Mouse (Mus musculus): Measurements from ENCODE around the gene Hivep2. TPM values are rescaled to one million over a fixed set of nuclear protein-coding genes. Genes with fewer than 3 reads are reported as not detected.
A peak's percentile ranks its signal among the peaks of the same experiment; 100 is the strongest.

Hivep2 gene
- 4.7 and 5.6 TPM in 2 replicates for polyA plus RNA-seq (2015; fragmentation: Nextera tagmentation; extraction: Ambion mirVana)

- Histone ChIP-seq H3K36me3 (ENCODE audit: control insufficient read depth, insufficient read depth, low read length) (no peaks in the 10 kb centered on the region), H3K27me3 (ENCODE audit: control insufficient read depth, insufficient read depth, low read depth, low read length) (no peaks in the 10 kb centered on the region; the same call in 1 of the 2 replicates), H3K9me3 (ENCODE audit: control insufficient read depth, low read length) (no peaks in the 10 kb centered on the region), H3K4me1 (replicated peaks; ENCODE audit: control insufficient read depth, insufficient read depth, low read length) (0 out of 2 replicates have a peak, but pooled peaks cover 2% of the 10 kb centered on the region), H3K9ac (ENCODE audit: low read length) (peak within 1 kb of the TSS; percentile 86), H3K27ac (ENCODE audit: low read length) (peak within 1 kb of the TSS; percentile 82), H3K4me3 (ENCODE audit: low read length) (peak within 1 kb of the TSS; percentile 72), H3K4me2 (ENCODE audit: low read depth, low read length) (peak within 1 kb of the TSS; percentile 64)
- peak; percentile 53 for ATAC-seq (ENCODE audit: low read depth)
- under 1% methylated on average over 66 of the region's 67 CpGs for WGBS
Observed at GRCm38 (mm10) chr10:13965974-13966829, at the start of gene Hivep2. Hivep2 (plus strand) TSS chr10:13966075.

- H3K9me3 ChIP-seq (ENCODE audit: control insufficient read depth, low read length): no peaks in the 10 kb centered on the region
- H3K36me3 ChIP-seq (ENCODE audit: control insufficient read depth, insufficient read depth, low read length): no peaks in the 10 kb centered on the region
- H3K4me1 ChIP-seq (replicated peaks; ENCODE audit: control insufficient read depth, insufficient read depth, low read length): peaks cover 12% of the 10 kb centered on the region
- WGBS: 28% methylated on average over 12 of the region's 12 CpGs
- H3K27me3 ChIP-seq (ENCODE audit: control insufficient read depth, insufficient read depth, low read depth, low read length): no peaks in the 10 kb centered on the region
- no peak overlapping the region for H3K4me3 ChIP-seq (ENCODE audit: low read length)
- ATAC-seq (ENCODE audit: low read depth): peak; percentile 96
- H3K27ac ChIP-seq (ENCODE audit: low read length): peak overlapping the region; percentile 65
- H3K4me2 ChIP-seq (ENCODE audit: low read depth, low read length): peak overlapping the region; percentile 6; the same call in 1 of the 2 replicates
- H3K9ac ChIP-seq (ENCODE audit: low read length): no peak overlapping the region
Observed at GRCm38 (mm10) chr10:13916645-13917342, 49.1 kb upstream of the Hivep2 start.

DNA sequence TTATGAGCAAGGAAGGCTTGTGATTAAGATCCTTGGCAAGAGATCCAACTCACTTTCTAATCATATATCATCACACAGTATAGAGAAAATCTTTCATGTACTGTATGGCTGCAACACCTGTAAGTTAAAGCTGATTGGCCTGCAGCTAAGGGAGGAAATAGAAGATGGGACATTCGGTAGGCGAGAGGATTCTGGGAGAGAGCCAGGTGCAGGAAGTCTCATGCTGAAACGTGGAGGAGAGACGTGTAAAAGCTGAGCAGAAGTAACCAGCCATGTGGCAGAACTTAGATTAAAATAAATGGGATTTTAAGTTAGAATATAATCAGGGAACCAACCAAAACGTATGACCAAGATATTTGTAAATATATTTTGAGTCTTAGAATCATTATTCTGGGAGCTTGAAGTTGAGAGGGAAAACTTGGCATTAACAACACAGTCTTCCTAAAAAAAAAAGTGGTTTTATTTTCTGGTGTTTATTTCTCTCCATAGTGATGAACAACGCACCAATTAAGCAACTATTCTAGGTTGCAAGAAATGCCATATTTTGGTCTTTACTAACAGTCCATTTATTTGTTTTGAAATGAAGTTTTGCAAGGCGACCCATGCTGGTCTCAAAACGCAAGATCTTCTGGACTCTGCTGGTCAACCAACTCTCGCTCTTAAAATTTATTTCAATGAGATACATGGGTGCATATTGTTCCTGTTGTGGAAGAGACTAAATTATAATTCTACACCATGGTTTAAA, 44.1 kb upstream of the Hivep2 start:
- ATAC-seq (ENCODE audit: low read depth): peak; percentile 30; the same call in 1 of the 2 replicates
- Histone ChIP-seq H3K9me3 (ENCODE audit: control insufficient read depth, low read length) (no peaks in the 10 kb centered on the region), H3K27ac (ENCODE audit: low read length) (no peak overlapping the region), H3K4me2 (ENCODE audit: low read depth, low read length) (no peak overlapping the region), H3K4me3 (ENCODE audit: low read length) (no peak overlapping the region), H3K4me1 (replicated peaks; ENCODE audit: control insufficient read depth, insufficient read depth, low read length) (peaks cover 2% of the 10 kb centered on the region; the same call in 1 of the 2 replicates), H3K36me3 (ENCODE audit: control insufficient read depth, insufficient read depth, low read length) (no peaks in the 10 kb centered on the region), H3K9ac (ENCODE audit: low read length) (no peak overlapping the region), H3K27me3 (ENCODE audit: control insufficient read depth, insufficient read depth, low read depth, low read length) (no peaks in the 10 kb centered on the region)
- WGBS: 62% methylated on average over 9 of the region's 9 CpGs

- WGBS: 70% methylated on average over 5 of the region's 5 CpGs
- H3K27me3 ChIP-seq (ENCODE audit: control insufficient read depth, insufficient read depth, low read depth, low read length): no peaks in the 10 kb centered on the region
- H3K9ac ChIP-seq (ENCODE audit: low read length): no peak overlapping the region
Observed at GRCm38 (mm10) chr10:13929306-13929705, 36.6 kb upstream of the Hivep2 start.

DNA sequence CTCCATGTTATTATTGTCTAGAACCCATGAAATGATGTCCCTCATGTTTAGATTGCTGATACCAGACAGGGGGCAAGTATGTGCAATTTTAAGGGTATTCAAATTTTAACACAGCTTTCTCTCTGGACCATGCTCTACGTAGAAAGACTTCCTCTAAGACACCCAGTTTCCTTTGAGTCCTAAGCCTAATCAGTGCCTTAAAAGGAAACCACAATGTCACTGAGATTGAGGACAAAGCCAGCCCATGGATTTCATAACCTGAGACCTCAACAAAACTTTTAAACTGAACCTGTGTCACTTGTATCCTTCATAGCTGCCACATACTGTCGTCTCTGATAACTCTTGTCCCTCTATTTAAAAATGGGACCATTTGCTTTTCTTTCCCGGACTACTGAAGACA, 33.7 kb upstream of the Hivep2 start:
- no peaks in the 10 kb centered on the region for H3K27me3 ChIP-seq (ENCODE audit: control insufficient read depth, insufficient read depth, low read depth, low read length)
- WGBS: 68% methylated on average over 3 of the region's 3 CpGs
- H3K27ac ChIP-seq (ENCODE audit: low read length): no peak overlapping the region
- no peaks in the 10 kb centered on the region for H3K9me3 ChIP-seq (ENCODE audit: control insufficient read depth, low read length)
- H3K4me1 ChIP-seq (replicated peaks; ENCODE audit: control insufficient read depth, insufficient read depth, low read length): no peaks in the 10 kb centered on the region
- no peak overlapping the region for H3K4me2 ChIP-seq (ENCODE audit: low read depth, low read length)
- H3K4me3 ChIP-seq (ENCODE audit: low read length): no peak overlapping the region
- H3K36me3 ChIP-seq (ENCODE audit: control insufficient read depth, insufficient read depth, low read length): no peaks in the 10 kb centered on the region
- no peak overlapping the region for H3K9ac ChIP-seq (ENCODE audit: low read length)
- no peak for ATAC-seq (ENCODE audit: low read depth)

More at GRCm38 (mm10) chr10:13929306-13929705, 36.6 kb upstream of the Hivep2 start:
- Histone ChIP-seq H3K36me3 (ENCODE audit: control insufficient read depth, insufficient read depth, low read length) (no peaks in the 10 kb centered on the region), H3K9me3 (ENCODE audit: control insufficient read depth, low read length) (no peaks in the 10 kb centered on the region), H3K4me3 (ENCODE audit: low read length) (no peak overlapping the region), H3K27ac (ENCODE audit: low read length) (no peak overlapping the region), H3K4me1 (replicated peaks; ENCODE audit: control insufficient read depth, insufficient read depth, low read length) (no peaks in the 10 kb centered on the region), H3K4me2 (ENCODE audit: low read depth, low read length) (no peak overlapping the region)
- ATAC-seq (ENCODE audit: low read depth): no peak

DNA sequence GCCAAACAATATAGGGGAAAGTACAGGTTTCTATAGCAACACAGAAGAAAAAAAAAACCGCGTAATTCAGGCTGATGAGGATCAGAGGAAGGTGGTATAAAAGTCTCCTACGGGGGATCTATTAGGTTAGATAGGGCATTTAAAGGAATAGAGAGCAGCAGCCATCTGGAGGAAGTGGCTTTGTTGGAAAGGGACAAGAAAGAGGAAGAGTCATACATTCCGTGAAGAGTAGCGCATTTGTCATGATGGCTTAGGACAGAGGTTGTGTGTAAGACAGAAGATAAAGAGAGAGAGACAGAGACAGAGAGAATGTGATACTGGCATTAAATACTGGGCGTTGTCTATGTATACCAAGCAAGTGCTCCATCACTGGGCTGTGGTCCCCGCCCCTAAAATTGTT, 32.6 kb upstream of the Hivep2 start:
- no peaks in the 10 kb centered on the region for H3K9me3 ChIP-seq (ENCODE audit: control insufficient read depth, low read length)
- no peak overlapping the region for H3K27ac ChIP-seq (ENCODE audit: low read length)
- no peaks in the 10 kb centered on the region for H3K4me1 ChIP-seq (replicated peaks; ENCODE audit: control insufficient read depth, insufficient read depth, low read length)
- H3K27me3 ChIP-seq (ENCODE audit: control insufficient read depth, insufficient read depth, low read depth, low read length): no peaks in the 10 kb centered on the region
- 80% methylated on average over 7 of the region's 7 CpGs for WGBS
- no peak overlapping the region for H3K9ac ChIP-seq (ENCODE audit: low read length)
- H3K4me3 ChIP-seq (ENCODE audit: low read length): no peak overlapping the region
- no peak overlapping the region for H3K4me2 ChIP-seq (ENCODE audit: low read depth, low read length)
- ATAC-seq (ENCODE audit: low read depth): no peak
- no peaks in the 10 kb centered on the region for H3K36me3 ChIP-seq (ENCODE audit: control insufficient read depth, insufficient read depth, low read length)

DNA sequence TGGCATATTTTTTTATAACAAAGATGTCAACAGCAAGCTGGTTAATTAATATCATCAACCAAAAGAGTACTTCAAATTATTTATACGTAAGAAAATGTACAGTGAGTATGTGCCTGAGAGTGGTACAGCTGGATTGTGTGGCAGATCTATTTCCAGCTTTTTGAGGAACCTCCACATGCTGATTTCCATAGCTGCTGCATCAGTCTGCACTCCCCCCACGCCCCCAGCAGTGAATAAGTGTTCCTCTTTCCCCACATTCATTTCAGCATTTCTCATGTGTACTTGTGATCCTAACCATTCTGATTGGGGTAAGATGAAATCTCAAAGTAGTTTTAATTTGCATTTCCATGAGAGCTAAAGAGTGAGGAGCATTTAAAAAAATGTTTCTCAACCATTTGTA, 30.2 kb upstream of the Hivep2 start:
- no peaks in the 10 kb centered on the region for H3K36me3 ChIP-seq (ENCODE audit: control insufficient read depth, insufficient read depth, low read length)
- ATAC-seq (ENCODE audit: low read depth): no peak
- WGBS: 75% methylated on average over 2 of the region's 2 CpGs
- H3K9me3 ChIP-seq (ENCODE audit: control insufficient read depth, low read length): no peaks in the 10 kb centered on the region
- H3K4me1 ChIP-seq (replicated peaks; ENCODE audit: control insufficient read depth, insufficient read depth, low read length): no peaks in the 10 kb centered on the region
- no peak overlapping the region for H3K4me3 ChIP-seq (ENCODE audit: low read length)
- no peak overlapping the region for H3K4me2 ChIP-seq (ENCODE audit: low read depth, low read length)
- H3K9ac ChIP-seq (ENCODE audit: low read length): no peak overlapping the region
- no peaks in the 10 kb centered on the region for H3K27me3 ChIP-seq (ENCODE audit: control insufficient read depth, insufficient read depth, low read depth, low read length)
- H3K27ac ChIP-seq (ENCODE audit: low read length): no peak overlapping the region

GRCm38 (mm10) chr10:13941406-13941805, 24.5 kb upstream of the Hivep2 start:
- Histone ChIP-seq H3K27me3 (ENCODE audit: control insufficient read depth, insufficient read depth, low read depth, low read length) (no peaks in the 10 kb centered on the region), H3K36me3 (ENCODE audit: control insufficient read depth, insufficient read depth, low read length) (no peaks in the 10 kb centered on the region), H3K27ac (ENCODE audit: low read length) (no peak overlapping the region), H3K9me3 (ENCODE audit: control insufficient read depth, low read length) (no peaks in the 10 kb centered on the region), H3K4me3 (ENCODE audit: low read length) (no peak overlapping the region), H3K9ac (ENCODE audit: low read length) (no peak overlapping the region), H3K4me2 (ENCODE audit: low read depth, low read length) (no peak overlapping the region), H3K4me1 (replicated peaks; ENCODE audit: control insufficient read depth, insufficient read depth, low read length) (peaks cover 3% of the 10 kb centered on the region; the same call in 1 of the 2 replicates)
- WGBS: 72% methylated on average over 2 of the region's 2 CpGs
- ATAC-seq (ENCODE audit: low read depth): no peak

Measured in lung, embryonic 16.5 days (tissue).